Mouse (Mus musculus) lung, adult 2 months (tissue): ENCODE data around the gene Rab5c.

Source experiments
- CTCF ChIP-seq: fragments of 200-500 bp; IDR thresholded peaks from 2 replicates; pipeline ENCODE4 v1.5.1; 2011; ENCODE audit warnings: mild to moderate bottlenecking, low read length, control low read depth; ENCODE audit not compliant: insufficient read depth
- POLR2A ChIP-seq: fragments of 200-500 bp; IDR thresholded peaks from 2 replicates; pipeline ENCODE4 v1.6.1; 2011; ENCODE audit warnings: low read depth, mild to moderate bottlenecking, control low read depth, low read length, borderline replicate concordance; ENCODE audit errors: extremely low read depth

DNA sequence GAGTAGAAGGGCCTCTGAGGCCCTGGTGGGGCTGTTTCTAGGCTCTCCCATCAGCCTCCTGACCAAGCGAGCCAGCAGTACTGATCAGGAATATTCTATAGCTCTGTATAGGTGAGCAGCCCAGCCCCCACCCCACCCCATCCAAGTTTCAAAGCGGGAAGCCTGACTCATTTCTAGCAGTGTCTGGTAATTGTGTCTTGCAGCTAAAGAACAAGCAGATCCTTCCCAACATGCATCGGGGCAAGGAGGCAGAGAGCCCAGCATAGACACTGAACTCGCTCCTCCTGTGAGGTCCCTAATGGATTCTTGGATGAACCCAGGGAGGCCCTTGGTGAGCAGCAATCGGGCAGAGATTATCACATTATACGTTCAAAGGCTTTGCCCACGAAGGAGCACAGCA lies 60.2 kb downstream of the Rab5c start:
- no peak for TF ChIP-seq CTCF
- TF ChIP-seq POLR2A, result no peak
